Mouse (Mus musculus) bone marrow, adult 2 months (tissue): ENCODE measurements around the gene Wdr45b. TPM values are rescaled to one million over a fixed set of nuclear protein-coding genes. Genes with fewer than 3 reads are reported as not detected.
"Not testable (repeated sequence)": the region's sequence is repeated elsewhere in the genome, so short reads cannot be mapped to it uniquely, and the experiment has no call there.

Source experiments
- H3K27ac ChIP-seq: fragments of 200-500 bp; 2 replicates; pipeline ENCODE4 v1.5.1; 2012; ENCODE audit warnings: low read depth, mild to moderate bottlenecking, control low read depth, inconsistent platforms, low read length; ENCODE audit not compliant: control insufficient read depth, poor library complexity, insufficient read depth
- H3K4me1 ChIP-seq: fragments of 200-500 bp; 2 replicates; pipeline ENCODE4 v1.6.1; 2011; ENCODE audit warnings: low read length; ENCODE audit not compliant: control insufficient read depth, insufficient read depth
- H3K4me3 ChIP-seq: fragments of 200-500 bp; replicated peaks from 2 replicates; pipeline ENCODE3; 2011; ENCODE audit warnings: mild to moderate bottlenecking, low read depth, low read length, control low read depth; ENCODE audit not compliant: control insufficient read depth
- CTCF ChIP-seq: fragments of 200-500 bp; IDR thresholded peaks from 2 replicates; pipeline ENCODE4 v1.5.1; 2011; ENCODE audit warnings: low read length, control low read depth; ENCODE audit not compliant: control insufficient read depth, insufficient read depth
- POLR2A ChIP-seq: fragments of 200-500 bp; IDR thresholded peaks from 2 replicates; pipeline ENCODE4 v1.6.1; 2011; ENCODE audit warnings: low read depth, mild to moderate bottlenecking, control low read depth, low read length, borderline replicate concordance; ENCODE audit not compliant: control insufficient read depth
- WGBS: fragments of 180-500 bp; shearing (Covaris S2); methylation state at CpG from one replicate; pipeline ENCODE4 v1.1.7; 2018; 5-methylcytosine and 5-hydroxymethylcytosine counted together
- polyA plus RNA-seq: library from polyadenylated mRNA; stranded (reverse); fragments of >200 nt; gene quantifications from 2 replicates; pipeline ENCODE4 v1.2.4, GENCODE M21; 2011; ENCODE audit warnings: low replicate concordance; ENCODE audit not compliant: missing spikeins, insufficient read depth, insufficient read length

The Wdr45b gene
- polyA plus RNA-seq, 1 experiment = 24.0 TPM

GRCm38 (mm10) chr11:121369622-121370021, 15.4 kb upstream of the Wdr45b start:
- no peak overlapping the region for H3K4me3 ChIP-seq
- no peak for TF ChIP-seq POLR2A
- TF ChIP-seq CTCF = peak; percentile 32; the same call in 1 of the 2 replicates

GRCm38 (mm10) chr11:121368731-121369130, 14.5 kb upstream of the Wdr45b start:
- 21% methylated on average over 1 of the region's 1 CpGs for WGBS
- TF ChIP-seq CTCF (no peak), POLR2A (no peak)
- H3K4me3 ChIP-seq = no peak overlapping the region
- no peaks in the 10 kb centered on the region; the same call in 1 of the 2 replicates for H3K4me1 ChIP-seq
- no peak overlapping the region for H3K27ac ChIP-seq

More at GRCm38 (mm10) chr11:121369622-121370021, 15.4 kb upstream of the Wdr45b start:
- 75% methylated on average over 6 of the region's 6 CpGs for WGBS
- Histone ChIP-seq H3K27ac (no peak overlapping the region), H3K4me1 (no peaks in the 10 kb centered on the region; the same call in 1 of the 2 replicates)

GRCm38 (mm10) chr11:121367170-121367707, 13.0 kb upstream of the Wdr45b start:
- Histone ChIP-seq H3K4me1 (no peaks in the 10 kb centered on the region), H3K27ac (no peak overlapping the region), H3K4me3 (no peak overlapping the region)
- TF ChIP-seq CTCF = no peak
- no peak for TF ChIP-seq POLR2A
- WGBS = 68% methylated on average over 5 of the region's 5 CpGs

- no peak overlapping the region for H3K4me3 ChIP-seq
- no peak overlapping the region for H3K27ac ChIP-seq
- no peaks in the 10 kb centered on the region for H3K4me1 ChIP-seq
- WGBS = 30% methylated on average over 5 of the region's 5 CpGs
- TF ChIP-seq POLR2A = no peak
- peak; percentile 74 for TF ChIP-seq CTCF
These were observed 8.0 kb upstream of the Wdr45b start for GRCm38 (mm10) chr11:121362212-121362611.

GRCm38 (mm10) chr11:121353326-121354090, 737 bp downstream of the Wdr45b start:
- Histone ChIP-seq H3K27ac (peak overlapping the region; percentile 98), H3K4me1 (no peaks in the 10 kb centered on the region; the same call in 1 of the 2 replicates), H3K4me3 (peak overlapping the region; percentile 93)
- TF ChIP-seq POLR2A (no peak), CTCF (no peak)
- 1% methylated on average over 41 of the region's 41 CpGs for WGBS

GRCm38 (mm10) chr11:121348727-121349126, 5.5 kb downstream of the Wdr45b start:
- H3K4me3 ChIP-seq, H3K4me1 ChIP-seq, H3K27ac ChIP-seq: not testable (repeated sequence)
- 87% methylated on average over 3 of the region's 3 CpGs for WGBS

DNA sequence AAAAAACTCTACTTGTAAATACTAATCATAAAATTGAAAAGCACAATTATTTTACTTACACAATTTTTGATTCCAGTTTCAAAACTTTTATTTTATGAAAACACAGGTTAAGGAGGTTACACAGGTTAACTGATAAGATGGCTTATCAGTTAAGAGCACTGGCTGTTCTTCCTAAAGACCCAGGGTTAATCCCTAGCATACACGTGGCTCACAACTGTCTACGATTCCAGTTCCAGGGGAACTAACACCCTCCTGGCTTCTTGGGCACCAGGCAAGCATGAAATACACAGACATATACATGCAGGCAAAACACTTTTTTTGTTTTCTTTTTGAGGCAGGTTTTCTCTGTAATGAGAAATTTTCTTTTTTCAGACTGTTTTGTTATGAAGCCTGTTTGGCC, 6.1 kb downstream of the Wdr45b start:
- no peak for TF ChIP-seq POLR2A
- no peak for TF ChIP-seq CTCF
- 77% methylated on average over 2 of the region's 2 CpGs for WGBS
- no peak overlapping the region for H3K27ac ChIP-seq
- no peak overlapping the region for H3K4me3 ChIP-seq
- no peaks in the 10 kb centered on the region; the same call in 1 of the 2 replicates for H3K4me1 ChIP-seq

GRCm38 (mm10) chr11:121347036-121347435, 7.2 kb downstream of the Wdr45b start:
- Histone ChIP-seq H3K4me3 (no peak overlapping the region), H3K27ac (no peak overlapping the region), H3K4me1 (no peaks in the 10 kb centered on the region; the same call in 1 of the 2 replicates)
- WGBS = 76% methylated on average over 2 of the region's 2 CpGs
- TF ChIP-seq POLR2A = no peak
- TF ChIP-seq CTCF = no peak

- not testable (repeated sequence) for H3K4me3 ChIP-seq, H3K4me1 ChIP-seq, H3K27ac ChIP-seq
- 36% methylated on average over 1 of the region's 1 CpGs for WGBS
These were observed 11.8 kb downstream of the Wdr45b start for GRCm38 (mm10) chr11:121342423-121342822.
